ENCODE assay signal across 14 mouse cellular contexts in genomic region chr6:128467298-128467697, GRCm38 (mm10). TPM values are rescaled to one million over a fixed set of nuclear protein-coding genes. Genes with fewer than 3 reads are reported as not detected.
A peak's percentile ranks its signal among the peaks of the same experiment; 100 is the strongest.
DNase-seq lines count a peak whose midpoint lies in the region; TF ChIP-seq lines count a peak whose summit lies in the region.
"Had no signal": no experiment of that assay in that cellular context is flagged by ENCODE, and none has a peak within 500 bp of the region (broad histone marks: within the 10 kb centered on the region; RNA-seq: fewer than 3 reads in every experiment).

No protein-coding gene starts in this region.

- peak; percentile 59 for TF ChIP-seq CTCF in layer of hippocampus, adult 2 months (conservative IDR thresholded peaks at IDR 0.05)
- TF ChIP-seq CTCF in CH12.LX (conservative IDR thresholded peaks at IDR 0.05 in 1 of 2, IDR thresholded peaks at IDR 0.05 in 1 of 2; ENCODE audit: low read depth in 2 of 2, low read length in 2 of 2) = peak; percentile 26 to 56; a peak in 3 of 4 replicates

- in situ Hi-C loops in CH12.LX (cut with MboI; ENCODE audit: low pct_ligation_motif_present, low pct_unique_long_range_greater_than_20kb, low sequenced_read_pairs) = no loop called here

- DNase-seq in layer of hippocampus, adult 2 months (ENCODE audit: low spot score in 2 of 2) = no peak
- no peak for DNase-seq in layer of hippocampus, adult 11-12 months (ENCODE audit: low spot score)
- DNase-seq in 416B (ENCODE audit: low read depth) = peak; percentile 65
- DNase-seq in CH12.LX (ENCODE audit: extremely low read depth) = peak; percentile 42
- DNase-seq in adrenal gland, postnatal 36 days = peak; percentile 68 to 72
- no peak for DNase-seq in forebrain, embryonic 10.5 days (ENCODE audit: extremely low spot score, low spot score)
- DNase-seq in right cerebral cortex, adult 18-20 months = no peak
- DNase-seq: midbrain, embryonic 14.5 days; thymus, postnatal 36 days had no signal

- H3K4me1 ChIP-seq in CH12.LX (ENCODE audit: control insufficient read depth in 1 of 2, insufficient read depth in 2 of 2) = no peaks in the 10 kb centered on the region
- H3K4me1 ChIP-seq in forebrain, embryonic 10.5 days = peaks cover 14% of the 10 kb centered on the region
- H3K4me1 ChIP-seq: heart, embryonic 15.5 days; kidney, embryonic 15.5 days had no signal

- H3K9ac ChIP-seq in CH12.LX (ENCODE audit: insufficient read depth, low read depth) = no peak overlapping the region
- H3K9ac ChIP-seq: forebrain, embryonic 12.5 days; heart, embryonic 15.5 days; kidney, embryonic 15.5 days; limb, embryonic 13.5 days had no signal

- no peak overlapping the region for H3K4me2 ChIP-seq in CH12.LX (ENCODE audit: insufficient read depth, low read depth, poor library complexity, severe bottlenecking)
- H3K4me2 ChIP-seq: forebrain, embryonic 12.5 days; heart, embryonic 15.5 days; kidney, embryonic 15.5 days; limb, embryonic 13.5 days had no signal

- no peaks in the 10 kb centered on the region for H3K36me3 ChIP-seq in CH12.LX (replicated peaks in 1 of 2; ENCODE audit: control insufficient read depth in 1 of 2, insufficient read depth in 1 of 2, low read length in 1 of 2)
- H3K36me3 ChIP-seq in forebrain, embryonic 10.5 days (replicated peaks) = no peaks in the 10 kb centered on the region
- H3K36me3 ChIP-seq: forebrain, embryonic 12.5 days; heart, embryonic 15.5 days; kidney, embryonic 15.5 days; limb, embryonic 13.5 days had no signal

- no peak overlapping the region for H3K4me3 ChIP-seq in layer of hippocampus, adult 2 months
- no peak overlapping the region for H3K4me3 ChIP-seq in CH12.LX (replicated peaks in 1 of 3; ENCODE audit: low read depth in 2 of 3, low read length in 2 of 3, poor library complexity in 1 of 3)
- H3K4me3 ChIP-seq in forebrain, embryonic 10.5 days = no peak overlapping the region
- H3K4me3 ChIP-seq: forebrain, embryonic 12.5 days; heart, embryonic 15.5 days; kidney, embryonic 15.5 days; limb, embryonic 13.5 days had no signal

- H3K9me3 ChIP-seq in CH12.LX (replicated peaks; ENCODE audit: low read length) = peaks cover 3% of the 10 kb centered on the region
- H3K9me3 ChIP-seq in forebrain, embryonic 10.5 days = 0 out of 2 replicates have a peak, but pooled peaks cover 2% of the 10 kb centered on the region
- H3K9me3 ChIP-seq: forebrain, embryonic 12.5 days; heart, embryonic 15.5 days; kidney, embryonic 15.5 days; limb, embryonic 13.5 days had no signal

- no peak overlapping the region for H3K27ac ChIP-seq in layer of hippocampus, adult 2 months
- no peak overlapping the region for H3K27ac ChIP-seq in CH12.LX (ENCODE audit: insufficient read depth, low read depth)
- no peak overlapping the region for H3K27ac ChIP-seq in forebrain, embryonic 10.5 days
- H3K27ac ChIP-seq: forebrain, embryonic 12.5 days; heart, embryonic 15.5 days; kidney, embryonic 15.5 days; limb, embryonic 13.5 days had no signal

- WGBS in forebrain, embryonic 10.5 days = 47% methylated on average over 2 of the region's 2 CpGs

- H3K79me2 ChIP-seq in CH12.LX (replicated peaks; ENCODE audit: control insufficient read depth, extremely low read depth, insufficient read depth, poor library complexity, severe bottlenecking) = no peaks in the 10 kb centered on the region

- dilution Hi-C loops in CH12.LX (cut with MboI; ENCODE audit: extremely low pct_ligation_motif_present, extremely low pct_unique_long_range_greater_than_20kb, low sequenced_read_pairs) = no loop called here

- no peak for TF ChIP-seq POLR2A in CH12.LX (IDR thresholded peaks at IDR 0.05; ENCODE audit: low read depth, low read length)

- peaks cover 9% of the 10 kb centered on the region for H3K27me3 ChIP-seq in CH12.LX (replicated peaks)
- no peaks in the 10 kb centered on the region for H3K27me3 ChIP-seq in forebrain, embryonic 10.5 days (ENCODE audit: poor library complexity, severe bottlenecking)
- H3K27me3 ChIP-seq: forebrain, embryonic 12.5 days; heart, embryonic 15.5 days; kidney, embryonic 15.5 days; limb, embryonic 13.5 days had no signal

- peak; percentile 30 for TF ChIP-seq RAD21 in CH12.LX (IDR thresholded peaks at IDR 0.05; ENCODE audit: low read depth, low read length)

- TF ChIP-seq EP300 in CH12.LX (IDR thresholded peaks at IDR 0.05; ENCODE audit: low read length) = no peak

TF ChIP-seq in CH12.LX, 34 proteins besides CTCF, POLR2A, EP300 and RAD21:
- no peak for TF ChIP-seq NRF1 (IDR thresholded peaks at IDR 0.05; ENCODE audit: low read depth, low read length)
- no peak for TF ChIP-seq CHD2 (IDR thresholded peaks at IDR 0.05; ENCODE audit: low read length)
- TF ChIP-seq SMC3 (IDR thresholded peaks at IDR 0.05; ENCODE audit: low read depth, low read length) = peak; percentile 24; the same call in 1 of the 2 replicates
- no peak for TF ChIP-seq MXI1 (IDR thresholded peaks at IDR 0.05; ENCODE audit: low read depth, low read length)
- no peak for TF ChIP-seq BHLHE40 (IDR thresholded peaks at IDR 0.05; ENCODE audit: low read depth, low read length)
- TF ChIP-seq ELF1 (IDR thresholded peaks at IDR 0.05; ENCODE audit: low read depth, low read length) = no peak
- no peak for TF ChIP-seq UBTF (IDR thresholded peaks at IDR 0.05; ENCODE audit: low read depth, low read length)
- no peak for TF ChIP-seq CHD1 (IDR thresholded peaks at IDR 0.05; ENCODE audit: low read depth, low read length)

RNA-seq across cellular contexts. Expression of gene Fkbp4, which starts 28.8 kb away (rescaled TPM):
- total RNA-seq in layer of hippocampus, adult 2 months (2021) = 100 to 1,000 TPM; 105 to 115 TPM
- total RNA-seq in CH12.LX (2012; rRNA removed) (265 and 319 TPM in 2 replicates), CH12.LX (2014; rRNA removed) (190 and 198 TPM in 2 replicates)
- polyA plus RNA-seq in CH12.LX (2012; ENCODE audit: insufficient read length, low read depth) = 304 and 366 TPM in 2 replicates
- 100 to 1,000 TPM; 222 to 269 TPM for total RNA-seq in adrenal gland, postnatal 36 days (2021)
- 821 and 862 TPM in 2 replicates for polyA plus RNA-seq in forebrain, embryonic 10.5 days (2016; fragmentation: Nextera tagmentation; extraction: Ambion mirVana)

RNA-seq across cellular contexts. Expression of gene Itfg2, which starts 42.6 kb away (rescaled TPM):
- total RNA-seq in layer of hippocampus, adult 2 months (2021) = 10 to 100 TPM; 23.8 to 28.6 TPM
- total RNA-seq in CH12.LX (2012; rRNA removed) (16.8 and 17.9 TPM in 2 replicates), CH12.LX (2014; rRNA removed) (5.3 and 8.0 TPM in 2 replicates)
- polyA plus RNA-seq in CH12.LX (2012; ENCODE audit: insufficient read length, low read depth) = 45.1 and 45.3 TPM in 2 replicates
- 10 to 100 TPM; 23.8 to 28.6 TPM for total RNA-seq in adrenal gland, postnatal 36 days (2021)
- polyA plus RNA-seq in forebrain, embryonic 10.5 days (2016; fragmentation: Nextera tagmentation; extraction: Ambion mirVana) = 40.0 and 41.5 TPM in 2 replicates

RNA-seq across cellular contexts. Expression of gene Pzp, which starts 59.2 kb away (rescaled TPM):
- total RNA-seq in layer of hippocampus, adult 2 months (2021) = not detected
- not detected in 2 replicates for total RNA-seq in CH12.LX (2012; rRNA removed)
- total RNA-seq in CH12.LX (2014; rRNA removed) = not detected in 2 replicates
- not detected in 2 replicates for polyA plus RNA-seq in CH12.LX (2012; ENCODE audit: insufficient read length, low read depth)
- 1 to 10 TPM in 1 of 2 experiments, under 1 TPM in 1; 0.26 to 1.9 TPM for total RNA-seq in adrenal gland, postnatal 36 days (2021)
- not detected in 2 replicates for polyA plus RNA-seq in forebrain, embryonic 10.5 days (2016; fragmentation: Nextera tagmentation; extraction: Ambion mirVana)
- total RNA-seq: common myeloid progenitor, adult 5-6 weeks had no signal
- polyA plus RNA-seq: limb, embryonic 13.5 days had no signal

Comparison
In these comparisons a context has a peak if more than half of its experiments do, and no peak if none do; other contexts are left out.
1. DNase-seq: peak in 416B (single experiment), CH12.LX (single experiment) and adrenal gland, postnatal 36 days (2 of 2); none in layer of hippocampus, adult 2 months (0 of 2), layer of hippocampus, adult 11-12 months (single experiment), forebrain, embryonic 10.5 days (single experiment) and right cerebral cortex, adult 18-20 months (single experiment).